Comparison of ENCODE assay signal across 22 mouse cellular contexts in the genomic region with DNA sequence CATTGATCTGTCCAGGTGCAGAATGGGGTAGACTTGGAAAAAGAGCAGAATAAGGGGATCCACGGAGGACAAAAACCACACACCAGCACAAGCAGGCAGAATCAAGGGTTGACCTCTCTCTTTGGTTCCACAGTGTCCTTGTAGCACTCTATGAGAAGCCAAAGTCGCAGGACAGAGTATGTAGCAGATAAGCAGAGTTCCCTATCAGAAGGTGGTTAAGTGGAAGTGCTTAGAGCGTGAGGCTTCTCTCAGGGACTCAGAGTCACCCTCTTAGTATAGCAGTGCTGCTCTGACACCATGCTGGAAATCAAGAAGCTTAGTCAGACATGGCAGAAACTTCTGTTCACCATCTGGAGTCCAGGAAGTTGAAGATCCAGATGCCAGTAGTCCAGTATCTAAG.
"Had no signal": no experiment of that assay in that cellular context is flagged by ENCODE, and none has a peak within 500 bp of the region (broad histone marks: within the 10 kb centered on the region; RNA-seq: fewer than 3 reads in every experiment).

No protein-coding gene starts in this region.

- H3K9ac ChIP-seq: limb, embryonic 12.5 days; limb, embryonic 15.5 days; liver, embryonic 14.5 days; liver, postnatal 0 days; lung, embryonic 14.5 days; midbrain, embryonic 12.5 days; midbrain, embryonic 15.5 days; neural tube, embryonic 12.5 days; neural tube, embryonic 15.5 days had no signal

- H3K4me2 ChIP-seq: limb, embryonic 12.5 days; limb, embryonic 15.5 days; liver, embryonic 11.5 days; lung, embryonic 14.5 days; midbrain, embryonic 12.5 days; midbrain, embryonic 15.5 days; neural tube, embryonic 12.5 days; neural tube, embryonic 15.5 days had no signal

- H3K27me3 ChIP-seq: limb, embryonic 12.5 days; limb, embryonic 15.5 days; midbrain, embryonic 12.5 days; midbrain, embryonic 15.5 days; neural tube, embryonic 12.5 days; neural tube, embryonic 15.5 days had no signal

- H3K27ac ChIP-seq: limb, embryonic 12.5 days; limb, embryonic 15.5 days; liver, embryonic 14.5 days; macrophage; midbrain, embryonic 12.5 days; midbrain, embryonic 15.5 days; neural tube, embryonic 12.5 days; neural tube, embryonic 15.5 days; stomach, postnatal 0 days had no signal

- ATAC-seq: liver, postnatal 0 days; lung, postnatal 0 days; midbrain, embryonic 15.5 days had no signal

- H3K4me1 ChIP-seq: limb, embryonic 12.5 days; limb, embryonic 15.5 days; midbrain, embryonic 12.5 days; midbrain, embryonic 15.5 days; neural tube, embryonic 12.5 days; neural tube, embryonic 15.5 days had no signal

- DNase-seq: kidney, postnatal 14 days; kidney, postnatal 4 days; left cerebral cortex, postnatal 4 days; liver, postnatal 0 days; lung, embryonic 14.5 days; right cerebral cortex, adult 18-20 months; right cerebral cortex, postnatal 14 days; right cerebral cortex, postnatal 4 days; thymus, adult 2 months; thymus, postnatal 14 days; thymus, postnatal 4 days had no signal

- H3K36me3 ChIP-seq: limb, embryonic 12.5 days; limb, embryonic 15.5 days; midbrain, embryonic 12.5 days; midbrain, embryonic 15.5 days; neural tube, embryonic 12.5 days; neural tube, embryonic 15.5 days had no signal

- H3K9me3 ChIP-seq: limb, embryonic 15.5 days; midbrain, embryonic 12.5 days; midbrain, embryonic 15.5 days; neural tube, embryonic 12.5 days; neural tube, embryonic 15.5 days had no signal

- H3K4me3 ChIP-seq: limb, embryonic 12.5 days; limb, embryonic 15.5 days; midbrain, embryonic 12.5 days; midbrain, embryonic 15.5 days; neural tube, embryonic 12.5 days; neural tube, embryonic 15.5 days had no signal
